Mouse (Mus musculus): ENCODE results near the gene Prpf18.
"Not testable (repeated sequence)": the region's sequence is repeated elsewhere in the genome, so short reads cannot be mapped to it uniquely, and the experiment has no call there.

The Prpf18 gene

DNA sequence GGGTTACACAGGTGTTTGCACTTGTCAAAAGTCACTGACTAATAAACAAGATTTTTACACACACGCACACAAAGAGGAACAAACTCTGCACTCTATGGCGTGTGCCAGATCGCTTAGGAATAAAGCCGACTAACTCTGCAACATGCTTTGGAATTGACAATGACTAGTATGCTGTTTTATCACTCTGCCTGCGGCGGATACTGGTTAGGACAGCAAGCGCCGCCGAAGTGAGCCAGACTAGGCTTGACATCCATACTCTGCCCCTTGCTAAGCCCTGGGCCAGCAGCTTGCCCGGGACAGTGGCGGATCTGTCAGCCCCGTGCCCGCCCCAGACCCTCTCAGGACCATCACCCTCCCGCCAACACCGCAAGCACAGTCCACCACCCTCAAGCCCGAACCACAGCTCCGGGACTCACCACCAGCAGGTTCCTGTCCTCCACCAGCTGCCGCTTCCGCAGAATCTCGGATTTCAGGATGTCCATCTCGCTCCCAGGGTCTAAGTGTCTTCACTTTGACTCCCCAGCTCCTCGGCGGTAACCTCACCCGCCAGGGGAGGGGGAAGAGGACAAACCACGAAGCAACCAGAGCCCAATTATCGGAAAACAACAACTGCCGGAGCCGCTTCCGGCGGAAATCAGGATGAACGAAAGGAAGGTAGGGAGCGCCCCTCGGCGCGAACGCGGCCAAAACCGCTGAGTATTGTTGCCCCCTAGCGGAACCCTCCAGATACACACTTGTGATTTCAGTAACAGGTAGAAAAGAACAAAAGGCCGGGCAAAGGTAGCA is at the start of gene Prpf18:
Prpf18 (minus strand) TSS at position 614 of the 786 bp plus-strand sequence.
- DNase-seq (ENCODE audit: extremely low read depth, low read depth) = peak; percentile 87

- no peak for DNase-seq (ENCODE audit: extremely low read depth, low read depth)
Measured at GRCm38 (mm10) chr2:4679886-4680285, 28.0 kb upstream of the Prpf18 start.

DNA sequence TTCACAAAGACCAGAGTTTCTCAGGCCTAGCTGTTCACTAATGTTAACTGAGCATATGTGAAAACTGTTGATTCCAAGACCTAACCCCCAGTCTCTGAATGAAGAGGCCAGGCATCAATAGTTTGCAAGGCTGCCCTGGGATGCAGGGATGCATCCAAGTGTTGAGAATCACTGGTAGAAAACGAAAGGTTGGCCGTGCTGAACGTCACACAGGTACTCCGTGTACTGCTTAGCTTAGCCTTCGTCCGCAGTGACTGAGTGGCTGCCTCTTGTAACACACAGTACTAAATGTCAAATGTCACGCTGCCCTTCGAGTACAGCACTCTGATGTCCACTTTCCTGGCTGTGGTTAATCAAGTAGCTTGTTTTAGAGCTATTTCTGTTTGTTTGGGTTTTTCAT is 19.7 kb upstream of the Prpf18 start:
- no peak for DNase-seq (ENCODE audit: extremely low read depth, low read depth)

- DNase-seq (ENCODE audit: extremely low read depth, low read depth) = no peak
Measured at GRCm38 (mm10) chr2:4669701-4670100, 17.8 kb upstream of the Prpf18 start.

GRCm38 (mm10) chr2:4668626-4669025 is 16.7 kb upstream of the Prpf18 start:
- no peak for DNase-seq (ENCODE audit: extremely low read depth, low read depth)

- no peak for DNase-seq (ENCODE audit: extremely low read depth, low read depth)
Measured at GRCm38 (mm10) chr2:4660677-4661076, 8.8 kb upstream of the Prpf18 start.

DNA sequence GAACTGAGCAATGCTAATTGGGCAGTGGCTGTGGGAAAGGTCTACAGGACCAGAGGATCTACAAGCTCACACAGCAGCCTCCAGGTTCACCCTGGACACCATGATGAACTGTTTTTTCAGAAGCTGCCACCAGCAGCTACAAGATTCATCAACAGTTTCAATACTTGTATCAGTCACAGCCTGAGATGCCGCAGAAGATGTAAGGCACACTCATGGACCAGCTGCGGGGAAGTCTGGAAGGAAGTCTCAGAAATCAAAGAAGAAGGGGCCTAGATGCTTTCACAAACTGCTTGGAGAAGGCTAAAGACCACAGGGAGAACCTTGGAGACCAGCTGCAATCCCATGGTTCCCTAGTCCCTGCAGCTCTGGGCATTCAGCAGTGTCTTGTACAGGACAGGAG is 2.3 kb downstream of the Prpf18 start:
- DNase-seq (ENCODE audit: extremely low read depth, low read depth) = no peak

DNA sequence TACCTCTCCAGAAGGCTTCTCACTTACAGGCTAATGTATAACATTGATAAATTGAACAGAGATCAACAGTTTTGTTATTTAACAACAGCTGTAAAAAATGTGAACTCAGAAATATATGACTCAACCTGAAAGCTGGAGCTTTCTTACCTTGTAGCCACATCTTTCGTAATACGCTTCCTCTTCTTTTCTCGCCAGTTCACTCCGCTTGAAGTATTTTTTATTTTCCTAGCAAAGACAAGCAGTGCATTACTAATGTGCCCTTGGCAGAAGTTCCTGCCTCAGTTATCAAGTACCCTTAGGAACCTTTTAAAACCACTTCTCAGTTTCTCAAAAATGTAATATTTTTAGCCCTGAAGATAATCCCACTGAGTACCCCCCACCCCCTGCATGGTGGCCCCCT is 3.8 kb downstream of the Prpf18 start:
- DNase-seq (ENCODE audit: extremely low read depth, low read depth) = peak; percentile 11

GRCm38 (mm10) chr2:4645066-4645465 is 6.8 kb downstream of the Prpf18 start:
- no peak for DNase-seq (ENCODE audit: extremely low read depth, low read depth)

DNA sequence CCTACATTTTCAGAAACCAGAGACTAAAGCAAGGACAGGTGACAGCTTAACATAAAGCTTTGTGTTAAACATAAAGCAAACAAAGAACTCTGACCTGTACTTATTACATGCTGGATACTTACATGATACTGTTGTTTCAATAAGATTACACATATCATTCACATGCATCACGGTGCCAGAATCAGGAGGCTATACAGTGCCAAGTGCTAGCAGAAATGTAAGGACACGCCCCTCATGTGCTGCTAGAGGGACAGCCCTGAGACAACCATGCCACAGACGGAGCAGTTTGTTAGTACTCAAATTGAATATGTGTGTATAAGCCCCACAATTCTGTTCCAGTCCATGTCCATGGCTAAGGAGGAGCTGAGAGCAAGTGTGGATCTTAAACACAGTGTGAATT is 13.7 kb downstream of the Prpf18 start:
- no peak for DNase-seq (ENCODE audit: extremely low read depth, low read depth)

DNA sequence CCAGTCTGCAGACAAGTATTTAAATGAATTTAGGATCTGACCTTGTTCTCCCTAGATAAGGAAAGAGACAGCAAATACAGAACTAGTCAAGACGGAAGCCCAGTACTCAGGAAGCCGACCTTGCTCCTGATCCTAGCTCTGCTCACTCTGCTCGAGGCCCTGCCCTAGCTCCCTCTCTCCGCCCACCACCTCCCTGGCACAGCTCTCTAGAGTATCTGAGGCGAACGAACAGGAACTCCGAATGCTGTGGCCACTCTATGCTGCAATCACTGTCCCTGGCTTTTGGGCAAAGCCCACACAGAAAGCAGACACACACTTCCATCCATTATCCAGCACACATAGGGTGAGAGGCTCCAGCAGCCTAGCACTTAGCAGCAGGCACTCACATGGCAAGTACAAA is 15.3 kb downstream of the Prpf18 start:
- DNase-seq (ENCODE audit: extremely low read depth, low read depth) = no peak

DNA sequence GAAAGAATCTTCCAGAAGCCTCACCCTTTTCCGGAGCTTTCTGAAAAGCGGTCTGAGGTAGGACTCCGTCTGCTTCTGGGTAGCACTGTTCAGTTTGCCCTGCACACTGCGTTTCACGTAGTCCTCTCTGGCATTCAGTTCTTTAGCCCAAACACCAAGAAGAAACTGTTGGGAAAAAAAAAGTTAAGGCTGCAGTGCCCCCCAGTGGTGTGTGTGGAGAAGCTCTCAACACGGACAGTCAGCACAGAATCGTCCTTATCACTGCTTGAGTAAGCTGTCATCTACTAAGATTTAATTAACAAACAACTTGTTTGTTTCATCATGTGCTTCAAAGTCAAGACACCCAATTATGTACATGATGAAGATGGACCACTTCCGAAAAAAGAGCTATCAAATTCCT is 16.1 kb downstream of the Prpf18 start:
- DNase-seq (ENCODE audit: extremely low read depth, low read depth) = no peak

DNA sequence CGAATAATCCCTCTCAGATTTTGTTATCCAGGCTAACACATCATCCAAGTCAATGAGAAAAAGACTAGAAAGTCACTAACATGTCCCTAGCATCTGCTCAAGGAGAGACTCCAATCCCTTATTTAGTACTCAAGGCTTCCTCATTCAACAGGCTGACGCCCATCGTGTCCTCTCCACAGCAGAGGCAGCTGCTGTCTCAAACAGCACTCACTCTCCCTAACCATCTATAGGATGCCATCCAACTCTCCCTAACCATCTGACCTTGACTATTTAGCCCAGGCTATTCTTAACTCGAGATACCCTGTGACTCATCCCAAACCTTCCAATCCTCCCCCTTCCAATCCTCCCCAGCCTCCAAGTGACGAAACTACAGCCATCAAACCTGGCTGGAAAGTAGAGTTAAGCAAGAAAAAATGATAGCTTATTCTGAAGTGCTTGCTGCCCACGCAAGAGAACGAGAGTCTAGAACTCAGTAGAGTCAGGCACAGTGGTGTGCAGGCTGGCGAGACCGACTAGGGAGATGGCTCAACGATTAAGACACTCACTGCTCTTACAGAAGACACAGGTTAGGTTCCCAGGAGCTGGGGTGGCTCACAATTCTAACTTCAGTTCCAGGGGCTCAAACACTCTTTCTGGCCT is 21.6 kb downstream of the Prpf18 start:
- DNase-seq (ENCODE audit: extremely low read depth, low read depth) = no peak

- no peak for DNase-seq (ENCODE audit: extremely low read depth, low read depth)
Measured at GRCm38 (mm10) chr2:4629470-4629869, 22.4 kb downstream of the Prpf18 start.

DNA sequence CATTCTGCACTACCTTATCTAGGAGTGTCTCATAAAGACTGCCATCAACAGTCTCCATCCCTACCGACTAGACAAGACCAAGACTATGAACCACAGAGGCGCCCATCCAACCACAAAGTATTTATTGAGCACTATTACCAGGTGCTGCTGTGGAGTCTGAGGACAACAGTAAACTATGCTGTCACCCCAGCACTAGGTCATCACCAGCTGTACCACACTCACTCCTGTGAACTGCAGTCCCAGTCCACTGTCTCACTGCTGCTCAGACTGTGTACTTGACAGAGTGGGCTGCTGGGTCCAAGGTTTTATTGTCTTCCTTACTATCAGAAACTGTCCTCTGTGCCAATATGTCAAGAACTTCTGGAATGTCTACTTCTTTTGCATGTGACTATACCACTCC is 23.0 kb downstream of the Prpf18 start:
- no peak for DNase-seq (ENCODE audit: extremely low read depth, low read depth)

DNA sequence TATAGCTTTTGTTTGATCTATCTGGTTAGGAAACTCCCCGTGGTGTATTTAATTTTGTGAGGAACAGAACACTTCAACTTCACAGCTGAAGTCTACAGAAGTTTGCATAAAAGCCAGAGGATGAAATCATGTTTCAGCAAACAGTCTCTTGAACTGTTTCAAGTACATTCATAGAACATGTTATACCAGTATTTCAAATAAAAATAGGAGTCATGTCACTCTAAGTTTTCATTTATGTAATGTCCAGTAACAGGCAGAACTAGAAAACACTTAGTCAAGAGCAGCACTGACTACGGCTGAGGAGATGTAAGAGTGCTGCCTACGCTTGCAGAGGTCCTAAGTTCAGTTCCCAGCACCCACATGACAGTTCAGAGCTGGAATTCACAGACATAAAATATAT is 25.0 kb downstream of the Prpf18 start:
- DNase-seq (ENCODE audit: extremely low read depth, low read depth) = no peak

GRCm38 (mm10) chr2:4621471-4621985 is 30.4 kb downstream of the Prpf18 start:
- no peak for DNase-seq (ENCODE audit: extremely low read depth, low read depth)

DNA sequence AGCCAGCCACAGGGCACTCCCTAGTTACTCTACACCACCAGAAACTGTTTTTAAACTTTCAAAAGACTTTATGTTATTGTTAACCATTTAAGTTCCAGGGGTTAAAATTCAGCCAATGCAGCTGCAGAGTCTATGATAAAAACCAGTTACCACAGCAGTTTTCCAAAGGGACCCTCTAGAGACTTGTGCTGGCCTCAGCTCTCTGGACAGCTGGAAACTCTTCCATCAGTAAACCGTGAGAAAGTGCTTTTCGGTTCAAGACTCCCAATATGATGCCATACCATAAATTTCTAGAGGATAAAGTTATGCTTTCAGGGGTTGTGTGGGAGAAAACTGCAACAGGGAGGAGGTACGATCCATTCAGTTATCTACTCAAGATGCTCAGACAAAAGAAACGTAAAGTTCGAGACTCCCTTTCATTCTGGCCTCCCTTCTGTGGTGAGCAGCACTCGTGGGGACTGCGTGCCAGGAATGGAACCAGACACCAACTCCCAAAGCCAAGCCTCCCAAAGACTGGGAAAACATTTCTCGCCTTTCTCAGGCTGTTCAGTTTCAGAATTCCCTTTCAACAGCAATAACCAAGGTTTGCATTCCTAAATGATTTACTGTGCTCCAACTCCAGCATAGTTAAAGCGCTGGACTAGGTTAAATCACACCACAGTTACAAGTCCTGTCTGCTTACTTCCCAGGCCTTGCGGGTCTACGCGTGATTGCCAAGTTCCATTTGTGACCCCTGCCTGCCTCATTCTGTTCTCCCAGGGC is 31.1 kb downstream of the Prpf18 start:
- DNase-seq (ENCODE audit: extremely low read depth, low read depth) = no peak

DNA sequence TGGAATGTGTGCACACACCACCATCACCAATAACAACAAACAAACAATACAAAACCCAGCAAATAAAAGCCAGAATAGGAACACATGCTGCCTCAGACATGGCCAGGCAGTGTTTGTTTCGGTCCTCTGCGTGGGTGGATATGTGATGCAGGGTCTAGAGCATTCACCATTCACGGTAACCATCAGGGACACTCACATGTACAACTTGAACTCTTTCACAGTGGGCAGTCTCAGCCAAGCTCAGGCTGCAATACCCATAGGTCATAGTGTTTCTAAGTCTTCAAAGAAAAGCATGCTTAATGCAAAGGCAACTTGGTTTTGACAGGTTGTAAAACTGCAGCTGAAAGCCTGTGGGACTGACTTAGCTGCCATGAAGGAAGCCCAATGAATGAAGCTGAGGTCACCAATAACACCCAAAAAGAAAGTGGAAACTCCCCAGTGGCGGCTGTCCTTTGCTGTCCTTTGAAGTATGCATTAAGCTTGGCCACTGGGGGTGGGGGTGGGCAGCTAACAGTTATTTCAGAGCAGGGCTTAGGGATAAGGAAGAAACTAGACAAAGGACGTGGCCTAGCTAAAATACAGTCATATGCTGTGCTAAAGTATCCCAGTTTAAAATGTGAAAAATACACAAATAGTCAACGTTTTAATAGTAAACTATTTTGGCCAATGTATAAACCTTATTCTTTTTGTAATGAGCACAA is 31.9 kb downstream of the Prpf18 start:
- DNase-seq (ENCODE audit: extremely low read depth, low read depth) = no peak

- DNase-seq (ENCODE audit: extremely low read depth, low read depth) = not testable (repeated sequence)
Measured at GRCm38 (mm10) chr2:4619126-4619525, 32.8 kb downstream of the Prpf18 start.

- no peak for DNase-seq (ENCODE audit: extremely low read depth, low read depth)
Measured at GRCm38 (mm10) chr2:4616995-4617394, 34.9 kb downstream of the Prpf18 start.

All from MEL-GATA-1-ER (cell line).